Mouse (Mus musculus): ENCODE data around the gene Olfr789.

Gene Olfr789

GRCm38 (mm10) chr10:129484452-129484851 lies at the start of gene Olfr789:
Gene Olfr789, plus strand, starts transcription at chr10:129484752.
- no peak for DNase-seq (ENCODE audit: extremely low spot score)

- no peak for DNase-seq (ENCODE audit: extremely low spot score)
Observed at GRCm38 (mm10) chr10:129461562-129461961, 23.0 kb upstream of the Olfr789 start, which contains the start of gene Olfr787. Gene Olfr787, plus strand, starts transcription at chr10:129461862.

GRCm38 (mm10) chr10:129470698-129471097 lies 13.9 kb upstream of the Olfr789 start, which contains the start of gene Olfr788:
Gene Olfr788, plus strand, starts transcription at chr10:129470998.
- no peak for DNase-seq (ENCODE audit: extremely low spot score)

GRCm38 (mm10) chr10:129473256-129473655 lies 11.3 kb upstream of the Olfr789 start:
- no peak for DNase-seq (ENCODE audit: extremely low spot score)

- DNase-seq (ENCODE audit: extremely low spot score): no peak
Observed at GRCm38 (mm10) chr10:129473723-129474122, 10.8 kb upstream of the Olfr789 start.

GRCm38 (mm10) chr10:129490101-129490500 lies 5.5 kb downstream of the Olfr789 start:
- DNase-seq (ENCODE audit: extremely low spot score): no peak

GRCm38 (mm10) chr10:129498192-129498591 lies 13.6 kb downstream of the Olfr789 start, which contains the start of gene Olfr790:
Gene Olfr790, plus strand, starts transcription at chr10:129498492.
- DNase-seq (ENCODE audit: extremely low spot score): no peak

- no peak for DNase-seq (ENCODE audit: extremely low spot score)
Observed at GRCm38 (mm10) chr10:129521492-129521891, 36.9 kb downstream of the Olfr789 start, which contains the start of gene Olfr791. Gene Olfr791, plus strand, starts transcription at chr10:129521792.

GRCm38 (mm10) chr10:129538862-129539261 lies 54.3 kb downstream of the Olfr789 start, which contains the start of gene Olfr792:
Gene Olfr792, plus strand, starts transcription at chr10:129539162.
- no peak for DNase-seq (ENCODE audit: extremely low spot score)
